Mouse (Mus musculus): ENCODE data around the gene Emp3. TPM values are rescaled to one million over a fixed set of nuclear protein-coding genes. Genes with fewer than 3 reads are reported as not detected.
"Not testable (repeated sequence)": the region's sequence is repeated elsewhere in the genome, so short reads cannot be mapped to it uniquely, and the experiment has no call there.

Gene Emp3
- 1 to 10 TPM; 6.6 to 7.2 TPM for total RNA-seq (2021)

DNA sequence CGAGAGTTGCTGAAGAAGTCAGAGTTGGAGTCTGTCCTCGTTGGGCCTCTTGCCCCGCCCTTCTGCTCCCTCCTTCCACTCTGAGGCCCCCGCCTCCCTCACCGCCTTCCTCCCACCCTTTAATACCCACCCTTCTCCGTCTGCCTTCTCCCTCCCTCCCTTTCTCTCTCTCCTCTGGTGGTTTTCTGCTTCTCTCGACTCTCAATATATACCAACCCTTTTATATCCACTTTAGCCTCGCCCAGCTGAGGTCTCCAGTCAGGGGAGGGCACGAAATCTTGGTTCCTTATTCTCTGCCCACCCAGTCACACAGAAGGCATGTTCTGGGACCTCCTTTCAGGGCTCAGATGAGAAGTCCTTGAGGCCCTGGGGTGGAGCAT is at the start of gene Emp3:
Gene Emp3 (minus strand): TSS at position 163 of the 380 bp plus-strand sequence.
- intact Hi-C loops (cut with DNase I), result loop anchor here (5.0 kb wide), 1 partner anchor 49 kb away; the partner anchor contains the start of gene Kdelr1
- no peak for DNase-seq (ENCODE audit: low spot score in 2 of 2)

DNA sequence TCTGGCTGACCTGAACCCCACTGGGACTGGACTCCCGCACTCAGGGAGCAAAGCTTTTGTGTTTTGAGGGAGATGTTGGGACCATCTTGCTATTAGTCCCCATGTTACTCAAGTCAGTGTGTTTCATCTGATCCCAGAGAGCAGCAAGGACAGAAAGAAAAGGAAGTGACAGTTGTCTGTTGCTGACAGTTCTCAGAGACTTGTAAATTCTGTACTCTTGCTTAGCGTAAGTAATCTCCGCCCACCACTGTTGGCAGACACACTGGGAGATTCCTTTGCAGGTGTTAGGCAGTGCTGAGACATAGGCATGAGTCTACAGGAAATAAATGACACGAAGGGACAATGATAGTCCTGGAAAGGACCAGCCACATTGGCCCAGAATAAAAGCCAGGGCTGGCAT is 35.4 kb upstream of the Emp3 start:
- intact Hi-C loops (cut with DNase I), result no loop called here
- DNase-seq (ENCODE audit: low spot score in 2 of 2), result peak in 1 of 2 experiments; percentile 14

DNA sequence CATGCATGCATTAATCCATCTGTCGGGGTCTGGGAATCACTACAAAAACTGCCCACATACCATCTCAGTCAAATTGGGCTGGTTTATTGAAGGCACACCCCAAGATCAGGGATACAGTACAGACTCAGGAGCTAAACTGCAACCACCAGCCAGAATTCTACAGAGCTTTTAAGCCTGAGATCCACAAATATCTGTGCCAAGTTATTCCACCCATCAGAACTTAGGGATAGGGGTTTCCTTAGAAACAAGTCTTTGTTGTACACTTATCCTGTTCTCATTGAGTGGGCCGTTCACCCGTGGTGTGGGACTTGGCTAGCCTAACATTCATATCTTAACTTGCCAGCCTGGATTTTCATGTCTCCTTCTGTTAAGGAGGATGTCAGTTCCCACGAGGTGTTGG is 27.9 kb upstream of the Emp3 start:
- DNase-seq (ENCODE audit: low spot score in 2 of 2), result peak in 1 of 2 experiments; percentile 67
- intact Hi-C loops (cut with DNase I), result loop anchor here (2.0 kb wide), 1 partner anchor 20 kb away; no protein-coding TSS in a partner anchor

DNA sequence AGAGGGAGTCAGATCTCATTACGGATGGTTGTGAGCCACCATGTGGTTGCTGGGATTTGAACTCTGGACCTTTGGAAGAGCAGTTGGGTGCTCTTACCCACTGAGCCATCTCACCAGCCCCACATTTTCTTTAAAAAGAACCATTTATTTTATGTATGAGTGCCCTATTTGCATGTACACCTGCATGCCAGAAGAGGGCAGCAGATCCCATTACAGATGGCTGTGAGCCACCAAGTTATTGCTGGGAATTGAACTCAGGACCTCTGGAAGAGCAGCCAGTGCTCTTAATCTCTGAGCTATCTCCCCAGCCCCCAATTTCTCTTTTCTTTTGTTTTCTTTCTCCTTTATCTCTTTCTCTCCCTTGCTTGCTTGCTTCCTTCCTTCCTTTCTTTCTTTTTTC is 22.1 kb upstream of the Emp3 start:
- DNase-seq (ENCODE audit: low spot score in 2 of 2); intact Hi-C loops (cut with DNase I): not testable (repeated sequence)

DNA sequence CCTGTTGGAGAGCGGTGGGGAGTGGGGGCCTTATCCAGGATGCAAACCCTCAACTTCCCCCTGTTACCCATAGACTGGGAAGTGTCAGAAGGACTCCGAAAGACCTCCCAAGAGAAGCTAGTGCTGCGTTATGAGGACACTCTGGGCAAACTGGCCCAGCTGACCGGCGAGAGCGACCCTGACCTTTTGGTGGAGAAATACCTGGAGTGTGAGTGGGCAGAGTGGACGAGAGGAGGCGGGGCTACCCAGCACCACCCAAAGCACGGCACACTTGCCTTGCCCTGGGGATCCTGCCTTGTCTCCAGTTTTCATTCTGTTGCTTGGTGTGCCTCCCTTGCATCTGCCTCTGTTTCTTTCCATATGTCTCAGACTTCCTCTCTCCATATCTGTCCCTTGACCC is 20.8 kb upstream of the Emp3 start:
- DNase-seq (ENCODE audit: low spot score in 2 of 2), result no peak
- intact Hi-C loops (cut with DNase I), result no loop called here

DNA sequence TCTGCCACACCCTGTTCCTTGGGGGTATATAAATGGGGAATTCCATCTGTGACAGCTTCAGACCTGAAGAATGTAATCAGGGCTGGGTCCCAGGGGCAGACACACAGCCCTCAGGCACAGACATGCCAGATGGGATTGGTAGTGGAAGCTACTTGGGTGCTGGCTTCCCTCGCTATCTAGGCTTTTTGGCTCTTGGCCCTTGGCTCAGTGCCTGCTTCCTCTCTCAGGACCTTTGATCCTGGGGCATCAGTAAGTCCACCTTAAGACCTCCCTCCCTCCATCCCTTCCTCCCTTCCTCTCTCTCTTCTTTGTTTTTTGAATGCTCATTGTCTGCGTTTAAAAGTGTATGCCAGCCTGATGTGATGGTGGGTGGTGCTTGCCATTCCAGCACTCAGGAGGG is 18.6 kb upstream of the Emp3 start:
- intact Hi-C loops (cut with DNase I), result loop anchor here (5.0 kb wide), 1 partner anchor 203 kb away; no protein-coding TSS in a partner anchor
- no peak for DNase-seq (ENCODE audit: low spot score in 2 of 2)

DNA sequence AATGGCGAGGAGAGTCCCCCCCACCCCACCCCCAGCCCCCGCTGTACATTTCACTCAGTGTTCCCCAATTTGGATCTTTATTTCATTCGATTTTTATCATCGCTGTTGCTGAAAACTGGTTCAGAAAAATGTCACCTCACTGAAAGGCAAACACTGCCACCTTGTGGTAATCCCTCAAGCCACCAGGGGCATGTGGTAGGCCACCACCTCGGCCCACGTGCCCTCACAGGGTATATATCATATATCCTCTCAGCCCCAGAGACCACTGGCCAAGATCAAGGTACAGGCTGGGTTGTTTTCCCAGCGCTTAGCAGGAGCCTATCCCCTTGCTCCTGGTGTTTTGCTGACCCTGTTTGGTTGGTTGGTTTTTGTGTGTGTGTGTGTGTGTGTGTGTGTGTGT is 13.9 kb upstream of the Emp3 start:
- intact Hi-C loops (cut with DNase I), result loop anchor here (2.0 to 5.0 kb wide), 2 partner anchors 62 to 198 kb away; partner anchors contain the start of gene Kdelr1
- peak; percentile 36 to 47 for DNase-seq (ENCODE audit: low spot score in 2 of 2)

DNA sequence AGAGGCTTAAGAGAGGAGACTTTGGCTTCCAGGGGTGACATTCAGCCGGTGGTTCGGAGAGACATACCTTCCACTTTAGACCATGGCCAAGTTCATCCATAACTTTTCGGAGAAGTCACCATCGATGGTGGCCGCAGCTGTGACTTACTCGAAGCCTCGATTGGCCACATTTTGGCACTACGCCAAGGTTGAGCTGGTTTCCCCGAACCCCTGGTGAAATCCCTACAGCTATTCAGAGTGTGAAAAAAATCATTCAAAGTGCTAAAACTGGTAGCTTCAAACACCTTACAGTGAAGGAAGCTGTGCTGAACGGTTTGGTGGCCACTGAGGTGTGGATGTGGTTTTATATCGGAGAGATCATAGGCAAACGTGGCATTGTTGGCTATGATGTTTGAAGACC is 12.6 kb upstream of the Emp3 start:
- intact Hi-C loops (cut with DNase I), result loop anchor here (2.0 kb wide), 1 partner anchor 61 kb away; the partner anchor contains the start of gene Kdelr1
- DNase-seq (ENCODE audit: low spot score in 2 of 2), result not testable (repeated sequence)

DNA sequence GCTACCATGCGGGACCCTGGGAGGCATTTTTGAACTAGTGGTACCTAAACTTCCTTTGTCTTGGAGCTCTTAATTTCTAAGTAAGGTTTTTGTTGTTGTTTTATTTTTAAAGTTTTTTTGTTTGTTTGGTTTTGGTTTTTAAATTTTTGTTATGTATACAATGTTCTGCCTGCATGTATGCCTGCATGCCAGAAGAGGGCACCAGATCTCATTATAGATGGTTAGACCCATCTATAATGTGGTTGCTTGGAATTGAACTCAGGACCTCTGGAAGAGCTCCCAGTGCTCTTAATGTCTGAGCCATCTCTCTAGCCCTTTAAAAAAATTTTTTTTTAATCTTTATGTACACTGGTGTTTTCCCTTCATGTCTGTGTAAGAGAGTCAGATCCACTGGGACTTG is 8.5 kb upstream of the Emp3 start:
- no peak for DNase-seq (ENCODE audit: low spot score in 2 of 2)
- intact Hi-C loops (cut with DNase I), result no loop called here

DNA sequence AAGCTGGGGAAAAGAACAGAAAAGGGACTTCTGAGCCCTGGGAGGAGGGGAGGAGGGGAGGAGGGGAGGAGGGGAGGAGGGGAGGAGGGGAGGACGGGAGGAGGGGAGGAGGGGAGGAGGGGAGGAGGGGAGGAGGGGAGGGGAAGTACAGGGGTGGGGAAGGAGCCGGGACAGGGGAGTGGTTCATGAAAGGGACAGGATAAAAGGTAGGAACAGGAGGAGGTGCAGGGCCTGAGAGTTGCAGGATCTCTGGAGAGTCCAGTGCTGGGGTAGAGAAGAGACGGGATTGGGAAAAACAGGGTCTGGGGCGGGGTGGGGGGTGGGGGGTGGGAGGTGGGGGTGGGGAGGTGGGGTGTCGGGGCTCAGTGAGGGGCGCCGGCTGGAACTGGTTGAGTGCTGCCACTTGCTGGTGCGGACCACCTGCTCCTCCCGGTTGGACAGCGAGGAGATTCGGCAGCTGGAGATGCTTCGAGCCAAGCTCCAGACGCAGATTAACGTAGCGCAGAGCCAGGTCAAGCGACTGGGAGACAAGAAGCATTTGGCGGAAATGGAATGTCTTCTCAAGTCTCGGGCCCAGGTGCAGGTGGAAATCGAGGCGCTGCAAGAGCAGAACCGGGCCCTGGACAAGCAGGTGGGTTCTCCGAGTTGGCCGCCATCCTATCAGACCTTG is 7.6 kb upstream of the Emp3 start:
- DNase-seq (ENCODE audit: low spot score in 2 of 2), result no peak
- intact Hi-C loops (cut with DNase I), result no loop called here

DNA sequence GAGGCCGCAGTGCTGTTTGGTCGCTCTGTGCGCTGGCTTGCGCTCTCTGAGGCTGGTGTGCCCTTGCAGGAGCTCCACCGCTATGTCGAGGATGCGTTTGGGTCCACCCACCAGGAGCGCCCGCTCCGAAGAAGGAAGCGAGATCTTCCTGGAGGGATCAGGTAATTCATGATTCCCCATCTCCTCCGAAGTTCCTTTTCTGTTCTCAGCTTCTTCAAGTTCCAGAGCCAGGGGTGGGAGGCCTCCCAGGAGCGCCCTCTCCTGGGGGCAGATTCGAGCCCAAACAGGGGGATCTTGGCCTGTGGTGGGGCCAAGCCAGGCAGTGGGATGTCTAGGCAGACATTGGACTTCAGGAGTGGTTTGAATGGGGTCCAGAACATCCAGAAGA is 3.2 kb upstream of the Emp3 start:
- no peak for DNase-seq (ENCODE audit: low spot score in 2 of 2)
- intact Hi-C loops (cut with DNase I), result loop anchor here (5.0 kb wide), 1 partner anchor 52 kb away; the partner anchor contains the start of gene Kdelr1

DNA sequence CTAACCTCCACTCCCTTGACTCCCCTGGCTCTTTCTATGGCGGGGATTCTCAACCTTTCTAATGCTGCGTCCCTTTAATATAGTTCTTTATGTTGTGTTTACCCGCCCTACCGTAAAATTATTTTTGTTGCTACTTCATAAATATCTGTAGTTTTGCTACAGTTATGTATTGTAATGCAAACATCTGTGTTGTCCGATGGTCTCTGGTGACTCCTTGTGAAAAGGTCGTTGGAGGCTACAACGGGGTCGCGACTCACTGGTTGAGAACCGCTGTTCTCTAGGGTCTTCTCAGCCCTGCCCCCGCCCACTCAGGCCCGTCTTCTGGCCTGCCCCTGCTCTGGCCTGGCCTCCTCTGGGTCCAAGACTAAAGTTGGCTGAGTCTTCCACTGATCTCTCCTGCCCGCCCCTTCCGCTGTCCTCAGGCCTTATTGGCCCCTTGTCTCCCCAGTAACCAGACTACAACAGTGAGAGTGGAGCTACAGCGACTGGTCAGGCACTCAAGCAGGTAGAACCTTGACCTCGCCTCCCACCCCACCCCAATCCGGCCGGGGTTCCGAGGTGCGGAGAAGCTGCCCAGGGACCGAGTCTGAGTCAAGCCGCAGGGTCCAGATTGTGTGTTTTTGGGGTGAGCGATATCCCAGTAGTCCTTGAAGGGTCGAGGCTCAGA is 2.7 kb upstream of the Emp3 start, which contains the start of gene Ccdc114:
Gene Ccdc114 (plus strand): TSS at position 311 of the 667 bp plus-strand sequence.
- peak; percentile 31 to 33 for DNase-seq (ENCODE audit: low spot score in 2 of 2)
- intact Hi-C loops (cut with DNase I), result loop anchor here (5.0 kb wide), 1 partner anchor 52 kb away; the partner anchor contains the start of gene Kdelr1

DNA sequence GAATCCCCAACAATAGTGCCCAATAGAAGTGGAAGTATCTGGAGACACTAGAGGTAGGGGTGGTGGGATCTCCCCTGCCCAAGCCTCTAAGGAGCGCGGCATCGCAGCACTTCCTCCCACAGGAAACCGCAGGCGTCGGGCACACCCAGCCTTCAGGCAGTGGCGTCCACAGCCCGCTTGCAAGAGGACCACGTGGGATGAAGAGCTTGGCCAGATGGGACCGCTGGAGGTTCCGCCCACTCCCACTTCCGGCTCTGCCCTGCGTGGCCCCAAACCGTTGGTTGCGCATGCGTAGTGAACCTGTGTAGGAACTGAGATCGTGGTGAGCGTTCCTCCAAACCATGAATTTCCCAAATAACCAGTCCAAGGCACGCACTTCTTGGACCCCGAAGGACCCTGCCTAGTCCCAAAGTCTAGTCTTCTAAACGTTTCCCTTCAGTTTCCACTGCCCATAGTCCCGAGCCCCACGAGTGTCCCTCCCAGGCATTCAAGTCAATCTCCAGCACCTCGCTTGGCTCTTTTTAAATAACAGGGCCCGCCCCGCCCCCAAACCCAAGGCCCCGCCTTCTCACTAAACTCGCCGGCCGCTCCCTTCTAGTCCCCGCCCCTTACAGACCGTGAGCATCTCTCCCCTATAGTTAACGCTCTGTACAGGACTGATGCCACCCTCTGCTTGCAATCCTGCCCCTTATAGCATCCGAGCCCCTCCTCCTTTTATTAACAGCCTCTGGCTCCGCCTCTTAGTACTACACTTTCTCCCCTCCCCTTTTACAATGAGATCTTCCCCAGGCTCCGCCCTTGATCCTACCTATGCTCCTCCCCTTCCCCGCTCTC is 1.9 kb upstream of the Emp3 start:
- intact Hi-C loops (cut with DNase I), result loop anchor here (5.0 kb wide), 1 partner anchor 51 kb away; the partner anchor contains the start of gene Kdelr1
- DNase-seq (ENCODE audit: low spot score in 2 of 2), result peak; percentile 92 to 97

DNA sequence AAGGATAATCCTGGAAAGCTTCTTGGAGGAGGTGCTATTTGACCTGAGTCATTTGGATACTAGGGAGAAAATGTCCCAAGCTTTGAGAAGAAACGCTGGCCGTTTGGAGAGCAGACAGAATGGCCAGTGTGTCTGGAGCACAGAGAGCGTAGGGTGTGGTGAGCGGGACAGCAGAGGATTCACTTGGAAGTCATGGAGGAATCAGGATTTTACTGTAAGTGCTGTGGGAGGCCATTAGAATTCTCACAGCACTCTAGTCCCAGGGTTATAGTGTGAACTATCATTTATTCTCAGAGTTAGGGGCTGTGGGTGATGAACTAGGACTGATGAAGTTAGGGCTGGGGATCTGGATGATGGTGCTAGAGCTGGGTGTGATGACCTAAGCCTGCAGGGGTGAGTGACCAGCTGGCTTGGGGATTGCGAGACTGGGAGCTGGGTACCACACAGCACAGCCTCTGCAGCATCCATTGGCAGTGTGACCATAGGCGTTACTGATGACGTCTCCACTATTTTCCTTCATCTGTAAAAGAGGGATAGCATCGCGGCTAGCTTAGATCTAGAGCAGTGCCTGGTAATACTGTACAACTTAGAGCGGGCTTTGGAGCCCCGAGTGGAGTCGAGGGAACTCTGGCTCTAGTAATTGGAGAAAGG is 871 bp upstream of the Emp3 start:
- no peak for DNase-seq (ENCODE audit: low spot score in 2 of 2)
- intact Hi-C loops (cut with DNase I), result loop anchor here (5.0 kb wide), 1 partner anchor 50 kb away; the partner anchor contains the start of gene Kdelr1

DNA sequence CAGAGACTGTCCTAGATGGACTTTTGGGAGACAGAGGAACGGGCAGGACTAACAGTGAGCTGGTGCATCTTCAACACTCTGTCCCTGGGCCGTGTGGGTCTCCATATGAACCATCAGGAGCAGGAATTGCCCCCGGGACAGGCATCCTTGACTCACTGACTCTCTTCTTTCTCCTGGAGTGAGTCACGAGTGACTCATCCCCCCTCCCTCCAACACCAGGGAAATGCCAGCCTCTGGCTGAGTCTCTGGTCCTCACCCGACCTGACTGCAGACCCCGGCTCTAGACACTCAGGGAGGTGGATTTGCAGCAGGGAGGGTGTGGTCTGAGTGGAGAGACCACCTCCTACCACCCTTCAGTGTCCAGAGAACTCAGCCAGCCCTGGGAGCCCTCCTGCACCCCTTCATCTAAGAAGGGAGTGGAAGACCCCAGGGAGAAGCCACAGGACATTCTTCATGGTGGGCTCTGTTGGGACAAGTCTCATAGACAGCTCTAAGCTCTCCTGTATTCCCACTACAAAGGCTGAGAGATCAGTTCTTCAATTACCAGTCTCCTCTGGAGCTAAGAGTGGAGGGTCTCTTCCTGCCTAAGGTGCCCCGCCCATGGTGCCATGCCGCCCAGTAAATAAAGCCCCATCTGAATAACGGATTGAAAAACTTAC is 492 bp downstream of the Emp3 start:
- peak in 1 of 2 experiments; percentile 38 for DNase-seq (ENCODE audit: low spot score in 2 of 2)
- intact Hi-C loops (cut with DNase I), result loop anchor here (5.0 kb wide), 1 partner anchor 48 kb away; the partner anchor contains the start of gene Kdelr1

DNA sequence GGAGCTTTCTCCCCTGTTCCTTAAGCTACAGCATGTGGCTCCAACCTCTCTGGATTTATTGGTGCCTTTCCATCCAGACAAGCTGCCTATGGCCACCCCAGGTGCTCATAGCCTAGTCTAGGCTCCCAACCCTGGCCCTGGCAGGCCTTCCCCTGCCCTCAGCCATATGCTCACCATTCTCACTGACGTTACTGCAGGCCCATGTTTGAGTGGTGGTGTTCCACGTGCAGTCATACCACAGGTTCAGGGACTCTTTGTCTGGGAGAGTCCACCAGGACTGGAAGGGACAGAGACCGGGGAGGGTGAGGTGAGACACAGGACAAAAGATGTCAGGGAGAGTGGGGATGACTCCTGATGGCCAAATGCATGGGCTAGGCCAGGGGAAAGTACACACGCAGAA is 1.4 kb downstream of the Emp3 start:
- no peak for DNase-seq (ENCODE audit: low spot score in 2 of 2)
- intact Hi-C loops (cut with DNase I), result loop anchor here (5.0 kb wide), 1 partner anchor 47 kb away; the partner anchor contains the start of gene Kdelr1

DNA sequence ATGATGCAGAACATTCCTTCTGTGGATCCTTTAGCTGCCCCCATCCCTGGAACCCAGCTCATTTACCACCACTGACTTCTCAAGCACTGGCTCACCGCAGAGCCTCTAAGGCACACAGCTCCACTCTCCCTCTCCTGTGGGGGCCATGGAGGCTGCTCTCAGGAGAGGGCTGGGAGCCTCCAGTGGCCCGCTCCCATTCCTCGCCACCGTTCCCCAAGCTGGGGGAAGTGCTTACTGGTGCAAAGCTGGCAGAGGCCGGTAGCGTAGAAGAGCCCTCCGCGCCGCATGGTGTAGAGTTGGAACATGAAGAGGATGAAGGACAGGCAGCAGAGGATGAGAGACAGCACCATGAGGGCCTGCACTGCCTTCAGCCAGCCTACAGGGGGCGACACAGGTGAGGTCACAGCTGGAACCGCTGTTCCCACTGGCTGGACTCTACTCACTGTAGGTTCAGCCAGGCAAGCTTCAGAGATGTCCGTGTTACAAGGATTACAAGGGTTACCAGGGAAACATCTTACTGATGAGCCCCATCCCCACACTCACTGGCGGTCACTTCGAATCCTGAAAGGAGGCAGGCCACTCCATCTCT is 2.0 kb downstream of the Emp3 start:
- no peak for DNase-seq (ENCODE audit: low spot score in 2 of 2)
- intact Hi-C loops (cut with DNase I), result no loop called here

DNA sequence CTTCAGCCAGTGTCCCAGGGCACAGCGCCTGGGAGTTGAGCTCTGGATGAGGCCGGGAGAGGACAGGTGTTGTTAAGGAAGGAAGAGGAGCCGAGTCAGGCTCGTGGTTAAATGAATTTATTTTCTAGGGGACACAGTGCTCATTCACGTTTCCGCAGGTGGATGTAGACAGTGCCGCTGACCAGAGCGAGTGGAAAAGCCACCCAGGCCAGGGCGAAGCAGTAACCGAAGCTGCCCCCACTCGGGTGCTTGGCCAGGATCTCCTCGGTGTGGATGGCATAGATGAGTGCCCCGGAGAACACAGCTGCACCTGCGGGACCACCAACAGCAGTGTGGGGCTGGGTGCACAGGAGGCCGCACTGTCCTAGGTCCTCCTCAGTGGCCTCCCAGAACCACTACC is 3.3 kb downstream of the Emp3 start:
- intact Hi-C loops (cut with DNase I), result no loop called here
- no peak for DNase-seq (ENCODE audit: low spot score in 2 of 2)

Data from left cerebral cortex, postnatal 25 days (tissue).